Mouse (Mus musculus): ENCODE results near the gene Cisd2.

Gene Cisd2

GRCm38 (mm10) chr3:135423608-135424212 is at the start of gene Cisd2:
Gene Cisd2 (minus strand): TSS chr3:135423925.
- no peak for DNase-seq (ENCODE audit: low spot score)

GRCm38 (mm10) chr3:135470823-135471222 is 47.1 kb upstream of the Cisd2 start:
- DNase-seq (ENCODE audit: low spot score): no peak

GRCm38 (mm10) chr3:135469974-135470373 is 46.2 kb upstream of the Cisd2 start:
- DNase-seq (ENCODE audit: low spot score): no peak

- DNase-seq (ENCODE audit: low spot score): no peak
Measured at GRCm38 (mm10) chr3:135469146-135469545, 45.4 kb upstream of the Cisd2 start.

GRCm38 (mm10) chr3:135468402-135468801 is 44.7 kb upstream of the Cisd2 start:
- DNase-seq (ENCODE audit: low spot score): no peak

- no peak for DNase-seq (ENCODE audit: low spot score)
Measured at GRCm38 (mm10) chr3:135458981-135459380, 35.3 kb upstream of the Cisd2 start.

GRCm38 (mm10) chr3:135444930-135445329 is 21.2 kb upstream of the Cisd2 start:
- DNase-seq (ENCODE audit: low spot score): no peak

- no peak for DNase-seq (ENCODE audit: low spot score)
Measured at GRCm38 (mm10) chr3:135440621-135441020, 16.9 kb upstream of the Cisd2 start.

- DNase-seq (ENCODE audit: low spot score): no peak
Measured at GRCm38 (mm10) chr3:135440221-135440620, 16.5 kb upstream of the Cisd2 start.

- DNase-seq (ENCODE audit: low spot score): no peak
Measured at GRCm38 (mm10) chr3:135439651-135440050, 15.9 kb upstream of the Cisd2 start.

- peak; percentile 70 for DNase-seq (ENCODE audit: low spot score)
Measured at GRCm38 (mm10) chr3:135438913-135439531, 15.3 kb upstream of the Cisd2 start.

GRCm38 (mm10) chr3:135438531-135438912 is 14.8 kb upstream of the Cisd2 start:
- DNase-seq (ENCODE audit: low spot score): peak; percentile 87

- peak; percentile 99 for DNase-seq (ENCODE audit: low spot score)
Measured at GRCm38 (mm10) chr3:135437758-135438495, 14.2 kb upstream of the Cisd2 start, which contains the start of gene Ube2d3. Gene Ube2d3 (plus strand): TSS chr3:135438149.

- DNase-seq (ENCODE audit: low spot score): no peak
Measured at GRCm38 (mm10) chr3:135436901-135437616, 13.3 kb upstream of the Cisd2 start.

GRCm38 (mm10) chr3:135422856-135423607 is 693 bp downstream of the Cisd2 start:
- DNase-seq (ENCODE audit: low spot score): peak; percentile 91

GRCm38 (mm10) chr3:135422232-135422855 is 1.4 kb downstream of the Cisd2 start:
- DNase-seq (ENCODE audit: low spot score): no peak

GRCm38 (mm10) chr3:135421310-135421594 is 2.5 kb downstream of the Cisd2 start:
- DNase-seq (ENCODE audit: low spot score): no peak

- no peak for DNase-seq (ENCODE audit: low spot score)
Measured at GRCm38 (mm10) chr3:135420542-135421309, 3.0 kb downstream of the Cisd2 start.

GRCm38 (mm10) chr3:135417799-135418198 is 5.9 kb downstream of the Cisd2 start:
- DNase-seq (ENCODE audit: low spot score): no peak

- no peak for DNase-seq (ENCODE audit: low spot score)
Measured at GRCm38 (mm10) chr3:135417245-135417644, 6.5 kb downstream of the Cisd2 start.

GRCm38 (mm10) chr3:135411824-135412223 is 11.9 kb downstream of the Cisd2 start:
- DNase-seq (ENCODE audit: low spot score): peak; percentile 69

Measured in embryo, embryonic 10 days (tissue).